Mouse (Mus musculus): ENCODE results near the gene Ahctf1.

GRCm38 (mm10) chr1:179734500-179735474 lies 68.7 kb downstream of the Ahctf1 start:
- TF ChIP-seq CTCF (conservative IDR thresholded peaks at IDR 0.05 in 1 of 2, IDR thresholded peaks at IDR 0.05 in 1 of 2; ENCODE audit: low read depth in 2 of 2, low read length in 2 of 2) (peak; percentile 76 to 87), E2F4 (IDR thresholded peaks at IDR 0.05; ENCODE audit: insufficient replicate concordance, low read depth, low read length) (no peak), POLR2AphosphoS2 (IDR thresholded peaks at IDR 0.05; ENCODE audit: low read depth, low read length) (no peak), KAT2A (IDR thresholded peaks at IDR 0.05; ENCODE audit: insufficient replicate concordance, low read length) (0 out of 2 replicates have a peak, but pooled peaks have one; percentile 21)
